Mouse (Mus musculus) cerebellum, adult 2 months (tissue): ENCODE data around the gene Acsm4. TPM values are rescaled to one million over a fixed set of nuclear protein-coding genes. Genes with fewer than 3 reads are reported as not detected.

Source experiments
- DNase-seq, 2 experiments: peaks; one replicate each; pipeline ENCODE4 v3.0.0; 2021
- H3K27ac ChIP-seq: fragments of 200-500 bp; 2 replicates; pipeline ENCODE4 v1.5.1; 2012; ENCODE audit warnings: low read length, control low read depth, inconsistent platforms; ENCODE audit not compliant: insufficient read depth
- H3K27me3 ChIP-seq: fragments of 200-500 bp; 2 replicates; pipeline ENCODE4 v1.6.1; 2012; ENCODE audit warnings: inconsistent platforms, mild to moderate bottlenecking, low read length, moderate library complexity; ENCODE audit not compliant: control insufficient read depth, insufficient read depth
- H3K4me1 ChIP-seq: fragments of 200-500 bp; 2 replicates; pipeline ENCODE4 v1.6.1; 2011; ENCODE audit warnings: low read length; ENCODE audit not compliant: control insufficient read depth, insufficient read depth
- H3K4me3 ChIP-seq: fragments of 200-500 bp; replicated peaks from 2 replicates; pipeline ENCODE3; 2011; ENCODE audit warnings: mild to moderate bottlenecking, low read depth, low read length, control low read depth; ENCODE audit not compliant: insufficient read depth
- CTCF ChIP-seq: fragments of 200-500 bp; IDR thresholded peaks from 2 replicates; pipeline ENCODE4 v1.5.1; 2011; ENCODE audit warnings: low read depth, mild to moderate bottlenecking, control low read depth, low read length, moderate library complexity, borderline replicate concordance; ENCODE audit not compliant: insufficient read depth
- POLR2A ChIP-seq: fragments of 200-500 bp; IDR thresholded peaks from 2 replicates; pipeline ENCODE4 v1.6.1; 2011; ENCODE audit warnings: low read length, control low read depth, borderline replicate concordance; ENCODE audit not compliant: insufficient read depth
- WGBS: fragments of 180-500 bp; shearing (Covaris S2); methylation state at CpG from one replicate; pipeline ENCODE4 v1.1.7; 2018; 5-methylcytosine and 5-hydroxymethylcytosine counted together
- polyA plus RNA-seq: library from polyadenylated mRNA; depleted of rRNA; stranded (reverse); fragments of >200 nt; gene quantifications from 2 replicates; pipeline ENCODE4 v1.2.3, GENCODE M21; 2012; rRNA removed

Acsm4 gene
- not detected in 2 replicates for polyA plus RNA-seq

GRCm38 (mm10) chr7:119689726-119690125, at the start of gene Acsm4:
Acsm4 (plus strand) TSS chr7:119690026.
- TF ChIP-seq CTCF (no peak), POLR2A (no peak)
- no peaks in the 10 kb centered on the region for H3K27me3 ChIP-seq
- no peak within 1 kb of the TSS for H3K27ac ChIP-seq
- no peaks in the 10 kb centered on the region for H3K4me1 ChIP-seq
- WGBS: 62% methylated on average over 5 of the region's 5 CpGs
- H3K4me3 ChIP-seq: no peak within 1 kb of the TSS
- DNase-seq: no peak

DNA sequence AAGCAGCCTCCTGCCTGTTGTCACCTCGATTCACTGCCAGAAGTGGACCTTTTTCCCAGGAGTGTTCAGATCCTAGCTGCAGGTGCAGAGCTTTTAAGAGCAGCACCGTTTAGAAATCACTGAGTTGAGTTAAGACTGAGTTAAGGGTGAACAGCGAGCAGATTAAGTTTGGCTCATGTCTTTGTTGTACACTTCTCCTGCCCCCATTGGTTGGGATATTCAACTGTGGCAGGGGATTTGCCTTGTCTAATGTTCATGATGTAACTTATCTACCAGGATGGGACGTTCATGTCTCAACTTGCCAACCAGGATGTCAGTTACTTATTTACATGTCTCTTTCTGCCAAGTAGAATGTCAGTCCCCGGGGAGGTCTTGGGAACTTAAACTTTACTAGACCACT, 47.5 kb upstream of the Acsm4 start:
- no peak for DNase-seq
- H3K4me1 ChIP-seq: no peaks in the 10 kb centered on the region
- no peak for TF ChIP-seq POLR2A
- TF ChIP-seq CTCF: no peak
- 70% methylated on average over 5 of the region's 5 CpGs for WGBS
- no peak overlapping the region for H3K27ac ChIP-seq
- H3K4me3 ChIP-seq: no peak overlapping the region
- no peaks in the 10 kb centered on the region; the same call in 1 of the 2 replicates for H3K27me3 ChIP-seq

- Histone ChIP-seq H3K4me1 (no peaks in the 10 kb centered on the region), H3K27ac (no peak overlapping the region), H3K4me3 (no peak overlapping the region), H3K27me3 (no peaks in the 10 kb centered on the region)
- no peak for DNase-seq
- TF ChIP-seq POLR2A (no peak), CTCF (no peak)
- 88% methylated on average over 3 of the region's 3 CpGs for WGBS
These were observed 21.9 kb upstream of the Acsm4 start for GRCm38 (mm10) chr7:119667893-119668292.

GRCm38 (mm10) chr7:119670395-119670794, 19.4 kb upstream of the Acsm4 start:
- Histone ChIP-seq H3K27me3 (no peaks in the 10 kb centered on the region), H3K4me3 (no peak overlapping the region), H3K4me1 (no peaks in the 10 kb centered on the region), H3K27ac (no peak overlapping the region)
- no peak for DNase-seq
- no peak for TF ChIP-seq CTCF
- TF ChIP-seq POLR2A: no peak
- 72% methylated on average over 5 of the region's 5 CpGs for WGBS

GRCm38 (mm10) chr7:119670925-119671324, 18.9 kb upstream of the Acsm4 start:
- Histone ChIP-seq H3K27me3 (no peaks in the 10 kb centered on the region), H3K27ac (no peak overlapping the region), H3K4me1 (no peaks in the 10 kb centered on the region), H3K4me3 (no peak overlapping the region)
- DNase-seq: no peak
- 42% methylated on average over 6 of the region's 6 CpGs for WGBS
- no peak for TF ChIP-seq POLR2A
- no peak for TF ChIP-seq CTCF

- peak; percentile 69 for TF ChIP-seq CTCF
- TF ChIP-seq POLR2A: no peak
- Histone ChIP-seq H3K27me3 (no peaks in the 10 kb centered on the region), H3K27ac (no peak overlapping the region), H3K4me1 (no peaks in the 10 kb centered on the region), H3K4me3 (no peak overlapping the region)
- WGBS: 14% methylated on average over 6 of the region's 6 CpGs
- DNase-seq: peak; percentile 5 to 11
These were observed 16.4 kb upstream of the Acsm4 start for GRCm38 (mm10) chr7:119673465-119673864.

DNA sequence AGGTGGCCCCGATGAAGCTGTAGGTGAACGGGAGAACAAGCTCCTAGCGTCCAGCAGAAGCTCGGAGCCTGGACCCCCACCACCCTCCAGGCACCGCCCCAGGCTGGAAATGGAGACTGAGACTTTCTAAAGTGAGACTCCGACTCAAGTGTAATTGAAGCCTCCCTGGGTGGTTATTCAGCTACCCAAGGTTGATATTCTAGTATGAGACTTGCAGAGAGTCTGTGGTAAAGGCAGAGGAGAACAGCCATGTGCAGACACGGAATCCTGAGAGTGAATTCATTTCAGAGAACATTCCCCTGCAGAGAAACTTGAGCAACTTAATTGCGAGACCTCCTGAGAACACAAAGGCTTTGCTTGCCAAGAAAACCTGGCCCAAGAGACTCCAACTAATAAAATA, 9.7 kb upstream of the Acsm4 start:
- H3K4me1 ChIP-seq: no peaks in the 10 kb centered on the region
- no peak for DNase-seq
- no peak overlapping the region for H3K27ac ChIP-seq
- H3K4me3 ChIP-seq: no peak overlapping the region
- H3K27me3 ChIP-seq: no peaks in the 10 kb centered on the region
- TF ChIP-seq CTCF (no peak), POLR2A (no peak)
- WGBS: 50% methylated on average over 8 of the region's 8 CpGs

DNA sequence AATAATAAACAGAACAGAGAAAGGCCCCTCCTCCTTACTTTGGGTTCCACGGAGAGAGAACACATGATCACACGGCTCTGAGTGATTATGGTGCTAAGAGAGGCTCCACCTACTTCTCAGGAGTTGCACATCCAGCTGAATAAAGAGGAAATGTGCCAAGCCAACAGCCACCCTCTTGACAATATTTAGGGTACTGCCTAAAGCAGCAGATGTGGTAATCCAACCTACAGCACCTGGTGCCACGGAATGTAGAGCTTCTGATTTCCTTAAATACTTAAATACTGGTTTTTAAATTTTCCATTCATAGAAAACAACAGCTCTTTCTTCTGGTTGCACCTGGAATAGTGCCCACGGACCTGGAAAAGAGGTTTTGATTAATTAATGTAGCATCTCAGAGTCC, 7.1 kb upstream of the Acsm4 start:
- H3K4me3 ChIP-seq: no peak overlapping the region
- DNase-seq: no peak
- 53% methylated on average over 4 of the region's 4 CpGs for WGBS
- H3K27ac ChIP-seq: no peak overlapping the region
- H3K27me3 ChIP-seq: no peaks in the 10 kb centered on the region
- no peak for TF ChIP-seq CTCF
- TF ChIP-seq POLR2A: no peak
- H3K4me1 ChIP-seq: no peaks in the 10 kb centered on the region
